Mouse (Mus musculus) heart, embryonic 15.5 days (tissue): ENCODE data around the gene Hist1h3e. TPM values are rescaled to one million over a fixed set of nuclear protein-coding genes. Genes with fewer than 3 reads are reported as not detected.
"Not testable (repeated sequence)": the region's sequence is repeated elsewhere in the genome, so short reads cannot be mapped to it uniquely, and the experiment has no call there.

Experiments
- ATAC-seq: fragments of 200-750 bp; cut with Nextera tagmentation; replicated peaks from 2 replicates; pipeline ENCODE4 v1.8.0; 2017; ENCODE audit warnings: low read depth, moderate TSS enrichment; ENCODE audit not compliant: insufficient number of reproducible peaks, insufficient read depth, low FRiP score
- H3K27ac ChIP-seq: fragments of 300-500 bp; sonication (generic); 2 replicates; pipeline ENCODE4 v1.5.1; 2015; ENCODE audit warnings: mild to moderate bottlenecking, inconsistent platforms
- H3K27me3 ChIP-seq: fragments of 300-500 bp; sonication (generic); 2 replicates; pipeline ENCODE4 v1.6.1; 2015; ENCODE audit warnings: inconsistent platforms
- H3K36me3 ChIP-seq: fragments of 300-500 bp; sonication (generic); 2 replicates; pipeline ENCODE4 v1.6.1; 2015; ENCODE audit warnings: mild to moderate bottlenecking, inconsistent platforms
- H3K4me1 ChIP-seq: fragments of 300-500 bp; sonication (generic); replicated peaks from 2 replicates; pipeline ENCODE4 v1.6.1; 2015; ENCODE audit warnings: inconsistent platforms
- H3K4me2 ChIP-seq: fragments of 300-500 bp; sonication (generic); 2 replicates; pipeline ENCODE4 v1.6.1; 2015; ENCODE audit warnings: inconsistent platforms, mild to moderate bottlenecking, moderate library complexity
- H3K4me3 ChIP-seq: fragments of 300-500 bp; sonication (generic); 2 replicates; pipeline ENCODE4 v1.5.1; 2015; ENCODE audit warnings: mild to moderate bottlenecking, inconsistent platforms
- H3K9ac ChIP-seq: fragments of 300-500 bp; sonication (generic); 2 replicates; pipeline ENCODE4 v1.6.1; 2015; ENCODE audit warnings: mild to moderate bottlenecking, inconsistent platforms
- H3K9me3 ChIP-seq: fragments of 300-500 bp; sonication (generic); replicated peaks from 2 replicates; pipeline ENCODE4 v1.6.1; 2016; ENCODE audit warnings: inconsistent platforms
- WGBS: fragments of 180-500 bp; shearing (Covaris S2); methylation state at CpG from one replicate; pipeline ENCODE4 v1.1.7; 2015; ENCODE audit warnings: mixed read lengths; 5-methylcytosine and 5-hydroxymethylcytosine counted together
- polyA plus RNA-seq: library from polyadenylated mRNA; unstranded; fragments of >200 nt; fragmentation: Nextera tagmentation; extraction: Ambion mirVana; gene quantifications from 2 replicates; pipeline ENCODE4 v1.2.1, GENCODE M21; 2015

The Hist1h3e gene
- polyA plus RNA-seq: 1.7 and 2.4 TPM in 2 replicates

DNA sequence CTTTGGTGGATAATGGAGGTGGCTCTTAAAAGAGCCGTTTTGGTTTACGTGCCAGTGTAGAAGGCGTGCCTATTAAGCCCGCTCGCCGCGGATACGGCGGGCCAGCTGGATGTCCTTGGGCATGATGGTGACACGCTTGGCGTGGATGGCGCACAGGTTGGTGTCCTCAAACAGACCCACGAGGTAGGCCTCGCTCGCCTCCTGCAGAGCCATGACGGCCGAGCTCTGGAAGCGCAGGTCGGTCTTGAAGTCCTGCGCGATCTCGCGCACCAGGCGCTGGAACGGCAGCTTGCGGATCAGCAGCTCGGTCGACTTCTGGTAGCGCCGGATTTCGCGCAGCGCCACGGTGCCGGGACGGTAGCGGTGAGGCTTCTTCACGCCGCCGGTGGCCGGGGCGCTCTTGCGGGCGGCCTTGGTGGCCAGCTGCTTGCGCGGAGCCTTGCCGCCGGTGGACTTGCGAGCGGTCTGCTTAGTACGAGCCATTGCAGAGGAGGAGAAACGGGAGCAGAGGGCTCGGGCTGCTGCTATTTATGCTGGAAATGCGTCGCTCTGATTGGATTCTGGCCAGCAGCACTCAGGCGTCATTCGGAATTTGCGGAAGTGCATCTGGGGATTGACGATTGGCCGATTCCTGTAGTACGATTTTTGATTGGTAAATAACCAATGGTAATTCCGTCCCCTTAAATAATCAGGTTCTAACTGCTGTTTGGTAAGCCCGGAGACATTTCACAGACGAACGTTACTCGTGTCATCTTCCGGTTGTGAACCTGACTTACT is at the start of gene Hist1h3e:
TSS of gene Hist1h3e (minus strand) at position 487 of the 777 bp plus-strand sequence.
- H3K9ac ChIP-seq: peak within 1 kb of the TSS; percentile 59
- peak; percentile 91 for ATAC-seq
- H3K4me2 ChIP-seq: peak within 1 kb of the TSS; percentile 66
- not testable (repeated sequence) for H3K36me3 ChIP-seq, H3K9me3 ChIP-seq, H3K27me3 ChIP-seq, H3K4me1 ChIP-seq
- peak within 1 kb of the TSS; percentile 94 for H3K27ac ChIP-seq
- peak within 1 kb of the TSS; percentile 58 for H3K4me3 ChIP-seq
- under 1% methylated on average over 53 of the region's 67 CpGs for WGBS

DNA sequence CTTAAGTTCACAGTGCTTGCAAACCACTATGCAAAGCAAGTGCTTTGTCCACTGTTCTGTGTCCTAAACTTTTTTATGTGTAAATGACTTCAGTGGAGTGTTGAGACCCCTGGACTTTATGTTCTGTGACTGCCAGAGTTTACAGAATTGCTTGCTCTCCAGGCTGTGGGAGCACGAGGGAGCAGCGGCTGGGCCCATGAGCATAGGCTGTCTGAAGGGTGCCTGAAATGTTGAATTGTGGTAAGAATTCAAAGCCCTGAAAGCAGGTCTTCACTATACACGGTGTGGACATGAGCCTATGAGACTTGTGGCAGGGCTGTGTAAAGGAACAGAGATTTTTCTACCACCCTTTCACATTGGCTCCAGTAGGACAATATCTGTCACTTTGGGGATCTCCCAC is 49.5 kb upstream of the Hist1h3e start:
- no peak overlapping the region for H3K27ac ChIP-seq
- ATAC-seq: no peak
- no peak overlapping the region for H3K4me2 ChIP-seq
- no peaks in the 10 kb centered on the region for H3K9me3 ChIP-seq
- no peaks in the 10 kb centered on the region for H3K36me3 ChIP-seq
- no peaks in the 10 kb centered on the region for H3K27me3 ChIP-seq
- no peak overlapping the region for H3K9ac ChIP-seq
- WGBS: 87% methylated on average over 3 of the region's 3 CpGs
- H3K4me3 ChIP-seq: no peak overlapping the region
- H3K4me1 ChIP-seq: no peaks in the 10 kb centered on the region

DNA sequence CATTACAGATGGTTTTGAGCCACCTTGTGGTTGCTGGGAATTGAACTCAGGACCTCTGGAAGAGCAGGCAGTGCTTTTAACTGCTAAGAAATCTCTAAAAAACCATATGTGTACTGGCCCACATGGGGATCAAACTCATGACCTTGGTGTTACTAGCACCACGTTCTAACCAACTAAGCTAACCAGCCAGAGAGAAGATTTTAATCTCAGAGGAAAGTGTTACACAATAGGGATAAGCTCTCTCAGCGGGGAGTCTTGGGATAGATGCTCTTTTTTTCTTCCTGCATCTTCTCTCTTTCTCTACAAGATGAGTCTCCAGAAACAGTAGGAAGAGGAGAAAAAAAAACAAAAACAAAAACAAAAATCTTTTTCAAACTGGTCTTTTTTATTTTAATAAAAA is 48.2 kb upstream of the Hist1h3e start:
- WGBS: 67% methylated on average over 2 of the region's 2 CpGs

DNA sequence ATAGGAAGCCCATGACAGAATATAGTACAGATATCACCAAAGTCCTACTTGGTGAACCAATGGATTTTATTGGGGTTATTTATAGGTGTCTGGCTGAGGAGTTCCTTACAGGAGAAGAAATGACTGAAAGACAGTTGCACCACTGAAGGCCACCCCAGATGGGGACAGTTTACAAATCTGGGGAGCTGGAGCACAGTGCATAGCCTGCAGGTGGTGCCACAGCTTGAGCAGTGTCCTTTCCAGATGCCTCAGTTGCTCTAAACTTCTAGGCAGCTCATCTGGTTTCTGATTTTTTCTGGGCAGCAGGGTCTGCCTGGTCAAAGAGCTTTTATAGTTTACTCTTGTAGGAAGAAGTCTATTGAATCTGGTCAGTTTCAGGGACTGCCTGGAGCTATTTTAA is 47.7 kb upstream of the Hist1h3e start:
- Histone ChIP-seq H3K9me3 (no peaks in the 10 kb centered on the region), H3K4me3 (no peak overlapping the region), H3K9ac (no peak overlapping the region), H3K4me1 (no peaks in the 10 kb centered on the region), H3K27me3 (no peaks in the 10 kb centered on the region), H3K4me2 (no peak overlapping the region), H3K27ac (no peak overlapping the region), H3K36me3 (no peaks in the 10 kb centered on the region)
- no peak for ATAC-seq

More for the DNA sequence above, 48.2 kb upstream of the Hist1h3e start:
- Histone ChIP-seq H3K36me3 (no peaks in the 10 kb centered on the region), H3K27ac (no peak overlapping the region), H3K9me3 (no peaks in the 10 kb centered on the region), H3K9ac (no peak overlapping the region), H3K4me1 (no peaks in the 10 kb centered on the region), H3K27me3 (no peaks in the 10 kb centered on the region), H3K4me2 (no peak overlapping the region), H3K4me3 (no peak overlapping the region)
- ATAC-seq: no peak

DNA sequence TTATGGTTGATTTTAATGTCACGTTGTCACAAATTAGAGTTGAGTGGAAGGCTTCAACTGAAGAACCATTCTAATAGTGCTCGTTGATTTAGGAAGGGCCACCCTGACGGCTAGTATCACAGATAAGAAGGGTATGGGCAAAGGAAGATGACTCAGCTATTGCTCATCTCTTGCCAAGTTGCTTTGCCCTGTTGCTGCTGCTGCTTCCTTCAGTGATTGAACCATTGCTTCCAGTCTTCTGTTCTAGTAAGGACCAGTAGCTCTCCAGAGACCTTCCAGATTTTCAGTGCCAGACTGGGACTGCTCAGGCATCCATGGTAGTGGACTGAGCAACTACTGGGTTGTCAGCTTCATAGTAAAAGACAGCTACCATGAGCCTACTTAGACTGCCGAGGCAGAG is 47.0 kb upstream of the Hist1h3e start:
- Histone ChIP-seq H3K27ac (no peak overlapping the region), H3K27me3 (no peaks in the 10 kb centered on the region), H3K9me3 (no peaks in the 10 kb centered on the region), H3K4me2 (no peak overlapping the region), H3K4me1 (no peaks in the 10 kb centered on the region), H3K36me3 (no peaks in the 10 kb centered on the region), H3K9ac (no peak overlapping the region), H3K4me3 (no peak overlapping the region)
- no peak for ATAC-seq
- 62% methylated on average over 4 of the region's 4 CpGs for WGBS

DNA sequence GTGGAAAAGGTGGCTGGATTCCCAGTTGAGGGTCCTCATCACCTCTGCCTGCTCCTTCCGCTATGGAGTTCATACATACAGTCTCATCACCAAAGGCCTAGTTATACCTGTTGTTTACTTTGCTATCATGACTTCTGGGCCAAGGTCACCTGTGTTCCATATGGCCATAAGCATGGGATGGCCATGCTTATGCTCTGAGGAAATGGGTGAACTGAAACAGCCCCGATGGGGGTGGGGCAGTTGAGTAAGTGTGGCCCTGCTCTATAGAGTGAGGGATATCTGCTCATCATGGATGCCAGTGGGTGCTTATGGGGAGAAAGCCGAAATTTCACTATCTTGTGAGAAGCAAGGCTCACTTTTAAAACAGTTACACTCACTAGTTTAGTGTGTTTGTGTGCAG is 42.9 kb upstream of the Hist1h3e start:
- no peaks in the 10 kb centered on the region for H3K9me3 ChIP-seq
- H3K36me3 ChIP-seq: no peaks in the 10 kb centered on the region
- H3K4me2 ChIP-seq: no peak overlapping the region
- ATAC-seq: no peak
- 0 out of 2 replicates have a peak, but pooled peaks cover 2% of the 10 kb centered on the region for H3K4me1 ChIP-seq
- no peak overlapping the region for H3K9ac ChIP-seq
- no peaks in the 10 kb centered on the region for H3K27me3 ChIP-seq
- no peak overlapping the region for H3K27ac ChIP-seq
- 84% methylated on average over 3 of the region's 3 CpGs for WGBS
- no peak overlapping the region for H3K4me3 ChIP-seq

DNA sequence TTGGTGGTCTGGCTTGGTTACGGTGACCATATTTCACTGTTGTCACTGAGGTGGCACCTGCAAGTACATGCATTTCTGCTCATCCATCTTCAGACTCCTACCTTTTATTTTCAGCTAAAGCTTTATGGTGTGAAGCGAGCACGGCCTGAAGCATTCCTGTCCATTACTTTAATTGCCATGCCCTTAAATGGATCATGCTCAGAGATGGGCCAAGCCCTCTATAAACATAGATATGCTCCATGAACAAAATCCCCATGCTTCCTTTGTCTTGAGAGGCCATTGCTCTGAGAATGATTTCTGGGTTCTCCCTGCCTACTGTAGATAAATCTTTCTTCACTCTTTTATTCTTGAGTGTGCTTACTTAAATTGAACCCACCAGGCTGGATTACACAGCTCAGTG is 42.3 kb upstream of the Hist1h3e start:
- WGBS: 86% methylated on average over 3 of the region's 3 CpGs
- H3K4me3 ChIP-seq: no peak overlapping the region
- H3K4me2 ChIP-seq: no peak overlapping the region
- no peaks in the 10 kb centered on the region for H3K27me3 ChIP-seq
- no peak overlapping the region for H3K27ac ChIP-seq
- no peaks in the 10 kb centered on the region for H3K36me3 ChIP-seq
- H3K4me1 ChIP-seq: 0 out of 2 replicates have a peak, but pooled peaks cover 2% of the 10 kb centered on the region
- no peaks in the 10 kb centered on the region for H3K9me3 ChIP-seq
- no peak overlapping the region for H3K9ac ChIP-seq
- ATAC-seq: no peak

DNA sequence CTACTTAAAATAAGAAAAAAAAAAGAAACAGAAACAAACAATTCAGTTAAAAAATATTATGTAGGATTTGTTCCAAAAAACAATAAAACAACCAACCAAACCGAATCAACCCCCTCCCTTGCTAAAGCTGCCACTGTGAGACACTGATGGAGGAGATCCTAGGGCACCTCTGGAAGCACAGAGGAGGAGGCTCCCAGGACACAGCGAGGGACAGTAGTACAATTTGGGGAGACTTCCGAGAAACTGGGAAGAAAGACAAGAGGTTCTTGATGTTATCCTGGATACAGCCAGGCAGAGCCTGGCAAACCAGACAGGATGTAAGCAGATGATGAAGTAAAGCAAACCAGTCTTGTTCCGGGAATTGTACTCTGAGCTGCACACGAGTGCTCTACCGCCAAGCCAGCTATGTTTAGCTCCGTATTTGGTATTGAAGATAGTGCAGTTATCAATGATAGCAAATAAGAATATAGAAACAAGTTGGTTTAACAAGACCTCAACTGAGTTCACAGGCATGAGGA is 41.1 kb upstream of the Hist1h3e start:
- Histone ChIP-seq H3K9ac (no peak overlapping the region), H3K36me3 (no peaks in the 10 kb centered on the region), H3K4me3 (no peak overlapping the region), H3K4me2 (no peak overlapping the region), H3K4me1 (0 out of 2 replicates have a peak, but pooled peaks cover 2% of the 10 kb centered on the region), H3K27ac (no peak overlapping the region), H3K9me3 (no peaks in the 10 kb centered on the region), H3K27me3 (no peaks in the 10 kb centered on the region)
- ATAC-seq: no peak
- 49% methylated on average over 7 of the region's 7 CpGs for WGBS

DNA sequence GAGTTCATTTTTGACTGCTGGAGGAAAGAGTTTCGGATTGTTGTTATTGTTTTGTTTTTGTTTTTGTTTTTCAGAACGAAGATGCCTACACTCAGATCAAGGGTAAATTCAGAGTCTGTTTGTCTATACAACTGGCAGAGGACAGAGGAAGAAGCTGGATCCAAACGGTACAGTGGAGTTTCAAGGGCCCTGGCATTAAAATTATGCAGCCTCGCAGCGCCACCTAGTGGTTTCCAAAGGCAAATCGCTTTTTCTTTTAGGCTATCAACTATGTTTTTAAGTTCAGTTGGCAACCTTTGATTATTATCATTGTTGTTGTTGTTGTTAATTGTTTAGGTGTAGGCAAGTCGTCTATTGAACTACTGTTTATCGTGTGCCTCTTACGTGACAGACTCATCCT is 35.8 kb upstream of the Hist1h3e start:
- Histone ChIP-seq H3K4me3 (no peak overlapping the region), H3K9ac (no peak overlapping the region), H3K36me3 (no peaks in the 10 kb centered on the region), H3K4me2 (no peak overlapping the region), H3K27ac (no peak overlapping the region), H3K4me1 (0 out of 2 replicates have a peak, but pooled peaks cover 3% of the 10 kb centered on the region), H3K9me3 (no peaks in the 10 kb centered on the region), H3K27me3 (no peaks in the 10 kb centered on the region)
- 5% methylated on average over 9 of the region's 9 CpGs for WGBS
- no peak for ATAC-seq

DNA sequence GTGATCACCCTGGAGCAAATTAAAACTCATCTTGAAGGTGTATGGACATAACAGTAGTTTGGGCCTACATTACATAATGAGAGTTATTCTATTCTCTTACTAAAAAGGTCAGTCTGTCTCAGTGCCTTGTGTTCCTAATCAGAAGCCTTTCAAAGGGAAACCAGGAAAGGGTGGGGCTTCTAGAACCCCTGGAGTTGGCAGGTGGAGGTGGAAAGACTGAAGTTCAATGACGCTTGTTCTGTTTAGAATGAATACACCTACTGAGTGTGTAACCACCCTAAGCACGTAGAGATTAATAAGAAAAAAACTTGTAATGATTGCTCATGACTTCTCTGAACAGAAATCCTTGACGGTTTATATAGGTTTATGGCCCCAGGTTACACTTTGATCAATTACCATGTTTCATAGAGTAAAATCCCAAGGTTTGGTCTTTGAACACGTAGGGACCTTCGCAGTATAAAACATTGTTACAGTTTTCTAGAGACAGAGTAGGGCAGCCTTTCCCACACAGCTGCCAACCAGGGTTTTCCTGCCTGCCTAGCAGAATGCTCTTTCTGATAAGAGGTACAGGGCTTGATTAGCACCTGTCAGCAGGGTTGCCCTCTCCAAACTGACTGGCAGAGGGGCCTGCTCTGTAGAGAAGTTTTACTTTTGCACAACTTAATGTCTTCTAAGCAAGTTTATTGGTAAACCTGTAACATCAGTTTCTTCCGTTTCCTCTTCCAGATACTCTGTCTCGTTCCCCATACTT is 33.6 kb upstream of the Hist1h3e start:
- Histone ChIP-seq H3K9ac (no peak overlapping the region), H3K27ac (no peak overlapping the region), H3K36me3 (no peaks in the 10 kb centered on the region), H3K4me2 (no peak overlapping the region), H3K9me3 (no peaks in the 10 kb centered on the region), H3K27me3 (no peaks in the 10 kb centered on the region), H3K4me1 (0 out of 2 replicates have a peak, but pooled peaks cover 3% of the 10 kb centered on the region), H3K4me3 (no peak overlapping the region)
- no peak for ATAC-seq
- 73% methylated on average over 7 of the region's 7 CpGs for WGBS

DNA sequence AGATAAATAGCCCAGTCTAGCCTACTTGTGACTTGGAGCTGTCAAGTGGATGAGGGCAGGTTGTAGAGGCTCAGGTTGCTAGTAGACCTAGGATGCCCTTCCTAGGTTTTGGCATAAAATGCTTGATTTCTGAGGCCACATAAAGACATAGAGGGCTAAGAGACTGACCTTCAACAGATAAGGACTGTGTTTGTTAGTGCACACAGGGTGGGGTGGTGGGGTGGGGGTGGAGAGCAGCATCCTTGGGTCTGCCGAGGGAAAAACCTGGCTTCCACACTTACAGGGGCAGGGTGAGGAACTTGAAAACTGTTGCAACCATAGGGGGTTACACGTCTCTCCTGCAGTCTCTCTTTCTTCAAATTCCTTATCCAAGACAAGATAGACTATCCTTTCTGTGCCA is 33.0 kb upstream of the Hist1h3e start:
- Histone ChIP-seq H3K9me3 (no peaks in the 10 kb centered on the region), H3K4me3 (no peak overlapping the region), H3K27ac (no peak overlapping the region), H3K27me3 (no peaks in the 10 kb centered on the region), H3K9ac (no peak overlapping the region), H3K36me3 (no peaks in the 10 kb centered on the region), H3K4me1 (0 out of 2 replicates have a peak, but pooled peaks cover 3% of the 10 kb centered on the region), H3K4me2 (no peak overlapping the region)
- WGBS: 84% methylated on average over 2 of the region's 2 CpGs
- no peak for ATAC-seq
